Mouse (Mus musculus) R1 (cell line): ENCODE measurements around the gene Olfr214.
A peak's percentile ranks its signal among the peaks of the same experiment; 100 is the strongest.
"Not testable (repeated sequence)": the region's sequence is repeated elsewhere in the genome, so short reads cannot be mapped to it uniquely, and the experiment has no call there.

Experiments used
- DNase-seq: peaks from one replicate; pipeline ENCODE4 v3.0.0-alpha.2; 2018; ENCODE audit warnings: low read depth, low spot score

Olfr214 gene

DNA sequence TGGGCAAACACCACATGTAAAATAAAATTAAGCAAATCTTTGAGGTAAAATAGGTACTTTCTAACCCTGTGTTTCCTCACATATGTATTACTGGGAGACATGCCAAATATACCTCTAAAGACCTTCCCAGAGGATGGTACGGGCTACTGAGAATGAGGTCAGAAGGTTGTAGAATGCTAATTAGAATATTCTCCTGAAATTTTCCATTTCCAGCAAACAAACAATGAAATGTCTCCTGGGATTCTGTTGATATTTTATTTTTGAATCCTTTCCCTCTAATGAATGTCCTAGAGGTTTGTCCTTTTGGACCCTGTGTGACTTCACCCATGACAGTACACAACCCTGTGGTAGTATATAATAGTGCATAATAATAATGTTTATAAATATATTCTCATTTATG lies at the start of gene Olfr214:
Gene Olfr214 (plus strand): TSS at position 301 of the 400 bp plus-strand sequence.
- DNase-seq, result no peak

DNA sequence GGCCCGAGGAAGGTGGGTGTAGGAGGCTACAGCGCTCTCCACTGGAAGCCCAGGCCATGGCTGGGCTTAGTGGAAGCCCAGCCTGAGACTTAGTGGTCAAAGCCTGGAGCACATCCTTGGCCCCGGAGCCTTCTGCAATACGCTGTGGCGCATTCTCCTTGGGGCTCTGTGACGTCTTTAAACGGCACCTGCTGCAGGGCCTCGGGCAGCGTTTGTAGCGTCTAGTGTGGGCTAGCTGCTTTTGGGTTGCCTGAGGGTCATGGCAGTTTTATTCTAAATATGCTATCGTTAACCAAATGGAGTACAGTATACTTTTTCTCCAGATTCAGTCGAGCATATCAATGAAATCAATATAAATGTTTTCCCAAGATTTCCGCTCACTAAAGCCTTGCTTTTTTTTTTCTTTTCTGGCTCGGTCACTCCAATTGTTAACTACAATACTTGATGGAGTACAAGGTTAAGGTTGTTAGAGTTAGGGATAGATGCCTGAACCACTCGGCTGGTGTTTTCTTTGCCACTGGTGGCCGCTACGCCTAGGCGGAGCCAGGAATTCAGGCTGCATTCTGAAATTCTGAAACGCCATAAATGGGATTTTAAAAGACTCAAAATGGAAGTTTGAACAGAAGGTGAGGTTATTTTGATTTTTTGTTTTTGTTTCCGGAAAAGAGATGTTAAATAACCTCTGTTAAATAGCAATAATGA lies 47.6 kb upstream of the Olfr214 start, which contains the start of gene Olfr212:
Gene Olfr212 (plus strand): TSS at position 215 of the 702 bp plus-strand sequence.
- DNase-seq, result not testable (repeated sequence)

DNA sequence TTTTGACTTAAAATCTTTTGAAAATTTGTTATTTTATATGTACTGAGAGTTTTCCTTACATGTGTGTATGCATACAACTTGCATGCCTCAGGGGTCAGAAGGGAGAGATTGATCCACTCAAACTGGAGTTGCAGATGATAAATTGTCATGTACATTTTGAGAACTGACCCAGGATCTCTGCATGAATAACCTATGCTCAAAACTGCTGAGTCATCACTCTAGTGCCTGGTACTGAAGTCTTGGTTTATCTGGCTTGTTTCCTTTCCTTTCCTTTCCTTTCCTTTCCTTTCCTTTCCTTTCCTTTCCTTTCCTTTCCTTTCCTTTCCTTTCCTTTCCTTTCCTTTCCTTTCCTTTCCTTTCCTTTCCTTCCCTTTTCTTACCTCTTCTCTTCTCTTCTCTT lies 39.2 kb upstream of the Olfr214 start:
- no peak for DNase-seq

DNA sequence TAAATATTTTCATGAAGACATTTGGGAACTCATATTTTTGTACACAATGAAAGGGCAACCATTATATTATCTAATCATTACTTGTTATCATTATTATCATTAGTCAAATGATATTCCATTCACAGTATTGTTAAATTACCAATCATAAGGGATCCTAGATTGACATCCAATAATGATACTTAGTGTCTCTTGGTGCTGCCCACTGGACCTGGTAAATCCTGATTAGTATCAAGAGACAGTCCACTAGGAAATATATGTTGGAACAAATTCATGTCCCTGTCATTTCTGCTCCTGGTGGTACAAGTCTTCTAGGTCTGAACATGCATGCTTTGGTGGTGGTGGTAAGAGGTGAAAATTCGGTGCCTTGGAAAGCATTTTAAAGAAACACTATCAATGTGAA lies 15.9 kb upstream of the Olfr214 start, which contains the start of gene Olfr213:
Gene Olfr213 (plus strand): TSS at position 301 of the 400 bp plus-strand sequence.
- no peak for DNase-seq

DNA sequence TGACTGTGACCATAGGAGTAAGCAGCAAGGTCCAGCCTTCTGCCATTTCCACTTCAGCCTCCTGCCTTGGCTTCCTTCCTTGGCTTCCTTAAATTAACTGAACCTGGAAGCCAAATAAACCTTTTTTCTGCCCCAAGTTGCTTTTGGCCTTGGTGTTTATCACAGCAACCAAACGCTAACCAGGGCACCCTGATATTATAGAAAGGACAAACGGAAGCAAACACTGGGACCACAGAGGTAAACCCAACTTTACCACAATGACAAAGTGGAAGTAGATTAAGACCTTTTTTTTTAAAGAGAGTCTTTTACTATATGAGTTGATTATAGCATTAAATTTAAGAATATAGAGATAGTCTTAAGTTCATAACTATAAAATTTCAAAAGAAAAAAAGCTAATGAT lies 11.5 kb upstream of the Olfr214 start:
- no peak for DNase-seq

DNA sequence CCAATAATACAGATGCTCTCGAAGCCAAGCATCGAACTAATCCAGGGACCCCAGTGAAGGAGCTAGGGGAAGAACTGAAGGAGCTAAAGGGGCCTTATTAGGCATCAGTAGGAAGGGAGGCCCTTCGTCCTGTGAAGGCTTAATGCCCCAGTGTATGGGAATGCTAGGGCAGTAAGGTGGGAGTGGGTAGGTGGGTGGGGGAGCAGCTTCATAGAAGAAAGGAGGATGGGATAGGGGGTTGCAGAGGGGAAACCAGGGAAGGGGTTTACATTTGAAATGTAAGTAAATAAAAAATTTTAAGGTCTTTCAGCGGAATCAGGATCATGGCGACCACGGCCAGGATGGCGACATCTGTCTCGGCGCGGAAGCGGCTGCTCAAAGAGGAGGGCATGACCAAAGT lies 3.2 kb upstream of the Olfr214 start, which contains the start of gene Gm5580:
Gene Gm5580 (plus strand): TSS at position 301 of the 400 bp plus-strand sequence.
- DNase-seq, result not testable (repeated sequence)

DNA sequence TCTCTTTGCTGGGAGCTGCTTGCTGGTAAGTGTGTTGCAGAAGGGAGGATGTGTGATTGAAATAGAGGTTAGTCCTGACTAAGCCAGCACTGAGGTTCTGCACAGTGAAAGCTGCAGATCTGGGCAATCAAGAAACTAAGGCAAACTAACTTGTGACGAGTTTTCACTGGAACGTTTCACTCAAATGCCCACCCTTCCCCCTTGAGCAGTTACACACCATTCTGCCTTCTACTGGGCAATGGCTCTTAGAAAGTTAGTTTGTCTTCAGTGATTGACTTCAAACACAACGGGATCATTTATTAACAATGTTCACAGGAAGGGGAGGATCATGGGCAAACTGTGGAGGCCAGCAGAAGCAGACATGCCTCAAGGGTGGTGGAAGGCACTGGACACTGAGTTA lies 917 bp downstream of the Olfr214 start:
- no peak for DNase-seq

DNA sequence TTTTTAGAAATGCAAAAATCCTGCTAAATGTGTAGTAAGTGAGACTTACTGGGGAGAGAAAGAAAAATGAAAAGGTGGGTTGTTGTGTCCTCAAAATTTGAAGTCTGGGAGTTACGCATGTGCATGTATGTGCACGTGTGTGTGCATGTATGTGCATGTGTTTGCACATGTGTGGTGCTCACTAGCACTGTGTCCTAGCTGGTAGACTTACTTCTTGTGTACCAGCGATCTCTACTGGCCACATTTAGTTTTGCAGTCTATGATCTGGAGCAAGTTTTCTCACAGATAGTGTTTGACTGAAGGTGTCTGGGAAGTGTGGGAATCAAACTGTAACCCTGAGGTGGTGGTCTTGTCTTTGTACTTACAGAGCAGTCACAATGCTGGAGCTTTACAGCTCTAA lies 15.8 kb downstream of the Olfr214 start:
- DNase-seq, result peak; percentile 71

DNA sequence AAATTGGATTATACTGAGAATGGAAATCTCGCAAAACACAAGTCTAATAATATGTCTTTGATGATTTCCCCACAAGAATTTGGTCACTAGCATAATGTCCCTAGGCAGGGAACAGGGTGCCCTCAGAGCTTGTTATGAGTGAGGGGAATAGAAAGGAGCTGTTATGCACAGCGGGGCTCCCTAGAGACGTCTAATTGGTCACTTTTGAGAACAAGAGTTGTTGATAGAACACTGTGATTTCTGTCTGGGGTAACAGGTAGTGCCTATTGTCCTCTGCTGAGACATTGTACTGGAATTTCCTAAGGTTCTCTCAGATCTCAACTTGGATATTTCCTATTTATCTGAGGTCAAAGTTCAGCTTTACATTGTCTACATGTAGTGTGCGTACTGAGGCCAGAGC lies 30.1 kb downstream of the Olfr214 start, which contains the start of gene Olfr215:
Gene Olfr215 (minus strand): TSS at position 101 of the 400 bp plus-strand sequence.
- DNase-seq, result no peak

DNA sequence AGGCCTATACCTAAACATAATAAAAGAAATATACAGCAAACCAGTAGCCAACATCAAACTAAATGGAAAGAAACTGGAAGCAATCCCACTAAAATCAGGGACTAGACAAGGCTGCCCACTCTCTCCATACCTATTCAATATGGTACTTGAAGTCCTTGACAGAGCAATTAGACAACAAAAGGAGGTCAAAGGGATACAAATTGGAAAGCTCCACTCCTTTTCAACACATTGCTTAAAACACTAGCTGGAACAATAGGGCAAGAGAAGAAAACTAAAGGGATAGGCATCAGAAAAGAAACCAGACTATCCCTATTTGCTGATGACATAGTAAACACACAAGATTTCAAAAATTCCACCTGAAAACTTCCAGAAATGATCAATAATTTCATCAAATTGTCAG lies 46.9 kb downstream of the Olfr214 start:
- peak; percentile 8 for DNase-seq

DNA sequence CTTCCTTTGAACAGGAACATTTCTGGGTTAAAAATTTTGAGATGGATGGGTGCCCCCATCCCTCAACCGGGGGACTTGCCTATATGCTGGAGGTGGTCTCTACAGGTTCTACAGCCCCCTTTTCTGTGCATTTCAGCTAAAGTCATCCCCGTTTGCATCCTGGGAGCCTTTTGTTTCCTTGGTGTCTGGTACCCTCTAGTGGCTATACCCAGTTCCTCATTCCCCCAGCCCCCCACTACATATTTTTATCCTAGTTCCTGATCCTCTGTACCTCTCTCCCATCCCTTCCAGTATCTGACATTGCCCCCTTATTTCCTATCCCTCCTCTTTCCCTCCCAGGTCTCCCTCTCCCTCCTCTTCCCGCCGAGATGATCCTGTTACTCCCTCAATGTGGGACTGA lies 53.2 kb downstream of the Olfr214 start:
- DNase-seq, result no peak
